Mouse (Mus musculus) spleen, postnatal 14 days (tissue): ENCODE results near the gene Naglu.

Source experiments
- DNase-seq, 2 experiments: peaks; one replicate each; pipeline ENCODE4 v3.0.0; 2021 to 2022; ENCODE audit warnings: low spot score in 2 of 2

Naglu gene

GRCm38 (mm10) chr11:101084246-101084645, 14.4 kb downstream of the Naglu start:
- DNase-seq = no peak

- no peak for DNase-seq
These were observed 15.0 kb downstream of the Naglu start for GRCm38 (mm10) chr11:101084811-101085210.

- DNase-seq = no peak
These were observed 16.0 kb downstream of the Naglu start for GRCm38 (mm10) chr11:101085617-101086322.

- DNase-seq = no peak
These were observed 16.5 kb downstream of the Naglu start for GRCm38 (mm10) chr11:101086323-101086674.

- DNase-seq = peak; percentile 72 to 81
These were observed 17.2 kb downstream of the Naglu start, which contains the start of gene Mlx for GRCm38 (mm10) chr11:101086756-101087681. Gene Mlx (plus strand): TSS chr11:101087277.

- no peak for DNase-seq
These were observed 17.9 kb downstream of the Naglu start for GRCm38 (mm10) chr11:101087682-101088055.

- DNase-seq = no peak
These were observed 20.1 kb downstream of the Naglu start for GRCm38 (mm10) chr11:101089931-101090330.

GRCm38 (mm10) chr11:101094930-101095313, 25.1 kb downstream of the Naglu start:
- no peak for DNase-seq

- peak; percentile 85 to 93 for DNase-seq
These were observed 25.7 kb downstream of the Naglu start, which contains the start of gene Psmc3ip for GRCm38 (mm10) chr11:101095314-101096024. Gene Psmc3ip (minus strand): TSS chr11:101095436.

- no peak for DNase-seq
These were observed 28.4 kb downstream of the Naglu start for GRCm38 (mm10) chr11:101098231-101098630.

GRCm38 (mm10) chr11:101103011-101103410, 33.2 kb downstream of the Naglu start:
- DNase-seq = no peak

- no peak for DNase-seq
These were observed 39.5 kb downstream of the Naglu start for GRCm38 (mm10) chr11:101109351-101109750.

GRCm38 (mm10) chr11:101110708-101111107, 40.9 kb downstream of the Naglu start:
- no peak for DNase-seq

GRCm38 (mm10) chr11:101111178-101111577, 41.4 kb downstream of the Naglu start:
- DNase-seq = no peak

GRCm38 (mm10) chr11:101112186-101112585, 42.4 kb downstream of the Naglu start:
- no peak for DNase-seq

GRCm38 (mm10) chr11:101115564-101115963, 45.8 kb downstream of the Naglu start:
- DNase-seq = no peak

GRCm38 (mm10) chr11:101118105-101118504, 48.3 kb downstream of the Naglu start:
- no peak for DNase-seq

GRCm38 (mm10) chr11:101119131-101119760, 49.4 kb downstream of the Naglu start:
- DNase-seq = peak in 1 of 2 experiments; percentile 15

GRCm38 (mm10) chr11:101119761-101120544, 50.1 kb downstream of the Naglu start, which contains the start of the genes Retreg3 and Tubg1:
Gene Retreg3 (minus strand): TSS chr11:101119893.
Gene Tubg1 (plus strand): TSS chr11:101119938.
- peak; percentile 98 to 99 for DNase-seq

- DNase-seq = peak in 1 of 2 experiments; percentile 6
These were observed 50.9 kb downstream of the Naglu start for GRCm38 (mm10) chr11:101120545-101121188.
